ENCODE assay signal across 16 mouse cellular contexts in genomic region chr11:64559388-64559787, GRCm38 (mm10).
"Had no signal": no experiment of that assay in that cellular context is flagged by ENCODE, and none has a peak within 500 bp of the region (broad histone marks: within the 10 kb centered on the region; RNA-seq: fewer than 3 reads in every experiment).

No protein-coding gene starts in this region.

- H3K9me3 ChIP-seq: limb, embryonic 15.5 days; midbrain, embryonic 12.5 days; neural tube, embryonic 13.5 days had no signal

- H3K4me3 ChIP-seq: limb, embryonic 15.5 days; midbrain, embryonic 12.5 days; neural tube, embryonic 13.5 days had no signal

- H3K9ac ChIP-seq: limb, embryonic 15.5 days; liver, embryonic 14.5 days; midbrain, embryonic 12.5 days; neural tube, embryonic 13.5 days had no signal

- H3K36me3 ChIP-seq: limb, embryonic 15.5 days; midbrain, embryonic 12.5 days; neural tube, embryonic 13.5 days had no signal

- DNase-seq: kidney, adult 9 months; kidney, postnatal 36 days; layer of hippocampus, adult 9-11 months; layer of hippocampus, postnatal 36 days; lung, adult 18-20 months; retina, postnatal 1 day; right cerebral cortex, postnatal 4 days; spleen, adult 18-20 months; thymus, adult 18-20 months; thymus, postnatal 14 days had no signal

- ATAC-seq: midbrain, embryonic 16.5 days had no signal

- H3K27me3 ChIP-seq: limb, embryonic 15.5 days; neural tube, embryonic 13.5 days had no signal

- H3K27ac ChIP-seq: kidney, postnatal 0 days; limb, embryonic 15.5 days; liver, embryonic 14.5 days; midbrain, embryonic 12.5 days; neural tube, embryonic 13.5 days had no signal

- H3K4me1 ChIP-seq: limb, embryonic 15.5 days; midbrain, embryonic 12.5 days; neural tube, embryonic 13.5 days had no signal

- H3K4me2 ChIP-seq: limb, embryonic 15.5 days; midbrain, embryonic 12.5 days; neural tube, embryonic 13.5 days had no signal
